Mouse (Mus musculus): ENCODE data around the gene Slc43a3.

GRCm38 (mm10) chr2:84941795-84942194 lies 5.4 kb downstream of the Slc43a3 start:
- TF ChIP-seq POLR2A (IDR thresholded peaks at IDR 0.05; ENCODE audit: low read depth, low read length) (no peak), CTCF (conservative IDR thresholded peaks at IDR 0.05; ENCODE audit: insufficient read depth, insufficient read length, low read depth, low read length) (no peak)

Data from kidney, adult 2 months (tissue).